Mouse (Mus musculus) intestine, embryonic 15.5 days (tissue): ENCODE results near the gene Chil4. TPM values are rescaled to one million over a fixed set of nuclear protein-coding genes. Genes with fewer than 3 reads are reported as not detected.
"Not testable (repeated sequence)": the region's sequence is repeated elsewhere in the genome, so short reads cannot be mapped to it uniquely, and the experiment has no call there.

Source experiments
- ATAC-seq: fragments of 200-750 bp; cut with Nextera tagmentation; 2 replicates; pipeline ENCODE4 v1.8.0; 2017; ENCODE audit warnings: moderate TSS enrichment, moderate library complexity
- H3K27ac ChIP-seq: fragments of 300-500 bp; sonication (generic); 2 replicates; pipeline ENCODE4 v1.5.1; 2015; ENCODE audit warnings: mild to moderate bottlenecking, inconsistent platforms
- H3K27me3 ChIP-seq: fragments of 300-500 bp; sonication (generic); replicated peaks from 2 replicates; pipeline ENCODE4 v1.6.1; 2015; ENCODE audit warnings: inconsistent platforms
- H3K36me3 ChIP-seq: fragments of 300-500 bp; sonication (generic); 2 replicates; pipeline ENCODE4 v1.6.1; 2015; ENCODE audit warnings: inconsistent platforms
- H3K4me1 ChIP-seq: fragments of 300-500 bp; sonication (generic); replicated peaks from 2 replicates; pipeline ENCODE4 v1.6.1; 2015; ENCODE audit warnings: inconsistent platforms
- H3K4me2 ChIP-seq: fragments of 300-500 bp; sonication (generic); replicated peaks from 2 replicates; pipeline ENCODE4 v1.6.1; 2015; ENCODE audit warnings: mild to moderate bottlenecking, inconsistent platforms
- H3K4me3 ChIP-seq: fragments of 300-500 bp; sonication (generic); replicated peaks from 2 replicates; pipeline ENCODE4 v1.5.1; 2015; ENCODE audit warnings: inconsistent platforms
- H3K9ac ChIP-seq: fragments of 300-500 bp; sonication (generic); 2 replicates; pipeline ENCODE4 v1.6.1; 2015; ENCODE audit warnings: inconsistent platforms
- H3K9me3 ChIP-seq: fragments of 300-500 bp; sonication (generic); 2 replicates; pipeline ENCODE4 v1.6.1; 2016; ENCODE audit warnings: inconsistent platforms
- WGBS: fragments of 180-500 bp; shearing (Covaris S2); methylation state at CpG from one replicate; pipeline ENCODE4 v1.1.7; 2015; 5-methylcytosine and 5-hydroxymethylcytosine counted together
- polyA plus RNA-seq: library from polyadenylated mRNA; unstranded; fragments of >200 nt; fragmentation: Nextera tagmentation; extraction: Ambion mirVana; gene quantifications from 2 replicates; pipeline ENCODE4 v1.2.1, GENCODE M21; 2015

Gene Chil4
- polyA plus RNA-seq, 1 experiment from 2014 or later: not detected

DNA sequence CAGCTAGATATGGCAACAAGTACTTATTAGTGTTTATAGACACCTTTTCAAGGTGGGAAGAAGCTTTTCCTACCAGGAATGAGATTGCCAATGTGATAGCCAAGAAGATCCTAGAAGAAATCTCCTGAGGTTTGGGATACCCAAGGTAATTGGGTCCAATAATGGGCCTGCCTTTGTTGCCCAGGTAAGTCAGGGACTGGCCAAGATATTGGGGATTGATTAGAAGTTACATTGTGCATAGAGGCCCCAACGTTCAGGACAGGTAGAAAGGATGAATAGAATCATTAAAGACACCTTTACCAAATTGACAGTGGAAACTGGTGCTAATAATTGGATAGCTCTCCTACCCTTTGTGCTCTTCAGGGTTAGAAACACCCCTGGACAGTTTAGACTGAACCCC is 21.3 kb downstream of the Chil4 start:
- 60% methylated on average over 1 of the region's 1 CpGs for WGBS
- not testable (repeated sequence) for H3K4me2 ChIP-seq, H3K4me3 ChIP-seq, H3K9ac ChIP-seq, H3K27ac ChIP-seq, H3K27me3 ChIP-seq, H3K9me3 ChIP-seq, H3K36me3 ChIP-seq, ATAC-seq, H3K4me1 ChIP-seq

DNA sequence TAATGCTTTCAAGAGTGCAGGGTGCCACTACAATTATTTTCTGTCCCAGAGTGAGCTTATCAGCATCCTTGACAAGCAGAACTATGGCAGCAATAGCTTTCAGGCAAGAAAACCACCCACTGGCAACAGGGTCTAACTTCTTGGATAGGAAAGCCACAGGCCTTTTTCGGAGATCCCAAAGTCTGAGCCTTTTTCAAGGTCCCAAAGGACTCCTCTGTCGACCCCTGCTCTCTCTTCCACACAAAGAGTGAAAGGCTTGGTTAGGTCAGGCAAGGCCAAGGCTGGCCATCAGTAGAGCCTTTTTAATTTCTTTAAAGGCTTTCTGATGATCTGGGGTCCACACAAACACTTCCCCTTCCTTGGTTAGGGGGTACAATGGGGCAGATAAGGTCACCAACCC is 22.1 kb downstream of the Chil4 start:
- not testable (repeated sequence) for H3K4me3 ChIP-seq, H3K9me3 ChIP-seq, H3K9ac ChIP-seq, H3K36me3 ChIP-seq, H3K27me3 ChIP-seq, H3K27ac ChIP-seq, H3K4me1 ChIP-seq, ATAC-seq, H3K4me2 ChIP-seq
- 69% methylated on average over 2 of the region's 2 CpGs for WGBS

DNA sequence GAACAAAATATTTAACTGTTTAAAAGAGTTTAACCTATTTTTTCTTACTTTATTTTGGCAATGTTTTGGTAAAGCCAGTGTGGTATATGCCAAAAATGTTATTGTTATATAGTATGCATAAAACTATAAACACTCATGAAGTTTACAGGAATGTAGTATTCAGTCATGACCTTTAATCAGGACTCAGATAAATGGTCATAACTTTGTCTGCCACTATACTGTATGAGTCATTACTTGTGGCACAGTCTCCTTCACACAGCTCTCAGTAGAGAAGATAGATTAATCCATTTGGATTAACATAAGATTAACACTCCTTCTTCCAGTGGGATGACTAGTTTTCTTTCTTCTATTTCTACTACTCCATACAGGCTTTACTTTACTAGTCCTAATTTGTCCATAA is 23.0 kb downstream of the Chil4 start:
- Histone ChIP-seq H3K27me3 (no peaks in the 10 kb centered on the region), H3K36me3 (no peaks in the 10 kb centered on the region), H3K4me3 (no peak overlapping the region), H3K9ac (no peak overlapping the region), H3K4me2 (no peak overlapping the region), H3K4me1 (no peaks in the 10 kb centered on the region), H3K9me3 (no peaks in the 10 kb centered on the region), H3K27ac (no peak overlapping the region)
- no peak for ATAC-seq

DNA sequence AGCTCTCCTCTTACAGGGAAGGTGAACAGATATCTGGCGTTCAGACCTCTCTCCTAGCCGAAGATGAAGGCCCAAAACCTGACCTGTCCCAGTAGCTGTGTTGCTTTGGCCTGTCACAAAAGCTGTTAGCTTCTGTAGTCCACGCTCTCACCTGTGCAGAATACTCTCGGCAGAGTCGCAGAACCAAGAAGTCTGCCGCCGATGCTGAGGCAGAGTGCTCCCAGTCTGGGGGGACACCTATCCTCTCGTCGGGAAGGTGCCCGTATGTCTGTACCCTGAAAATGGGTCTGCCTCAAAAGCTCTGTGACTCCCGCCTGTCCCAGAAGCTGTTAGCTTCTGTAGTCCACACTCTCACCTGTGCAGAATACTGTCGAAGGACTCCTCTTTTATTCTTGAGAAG is 23.8 kb downstream of the Chil4 start:
- ATAC-seq: no peak
- no peaks in the 10 kb centered on the region for H3K27me3 ChIP-seq
- no peak overlapping the region for H3K4me2 ChIP-seq
- no peaks in the 10 kb centered on the region for H3K4me1 ChIP-seq
- 88% methylated on average over 12 of the region's 12 CpGs for WGBS
- no peaks in the 10 kb centered on the region for H3K9me3 ChIP-seq
- no peaks in the 10 kb centered on the region for H3K36me3 ChIP-seq
- H3K4me3 ChIP-seq: no peak overlapping the region
- H3K9ac ChIP-seq: no peak overlapping the region
- H3K27ac ChIP-seq: no peak overlapping the region

DNA sequence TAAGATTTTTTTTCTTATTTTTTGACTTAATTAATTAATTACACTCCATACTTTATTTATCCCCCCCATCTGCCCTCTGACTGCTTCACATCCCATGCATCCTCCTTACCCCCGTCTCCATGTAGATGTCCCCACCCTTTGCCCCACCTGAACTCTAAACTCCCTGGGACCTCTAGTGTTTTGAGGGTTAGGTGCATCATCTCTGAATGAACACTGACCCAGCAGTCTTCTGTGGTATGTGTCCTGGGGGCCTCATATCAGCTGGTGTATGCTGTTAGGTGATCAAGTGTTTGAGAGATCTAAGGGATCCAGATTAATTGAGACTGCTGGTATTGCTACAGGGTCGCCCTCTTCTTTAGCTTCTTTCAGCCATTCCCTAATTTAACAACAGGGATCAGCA is 31.3 kb downstream of the Chil4 start:
- no peak overlapping the region for H3K4me3 ChIP-seq
- peaks cover 3% of the 10 kb centered on the region; the same call in 1 of the 2 replicates for H3K9me3 ChIP-seq
- H3K4me1 ChIP-seq: no peaks in the 10 kb centered on the region
- no peaks in the 10 kb centered on the region for H3K36me3 ChIP-seq
- H3K27ac ChIP-seq: no peak overlapping the region
- no peak overlapping the region for H3K4me2 ChIP-seq
- H3K9ac ChIP-seq: no peak overlapping the region
- ATAC-seq: no peak
- 83% methylated on average over 2 of the region's 2 CpGs for WGBS
- H3K27me3 ChIP-seq: no peaks in the 10 kb centered on the region

DNA sequence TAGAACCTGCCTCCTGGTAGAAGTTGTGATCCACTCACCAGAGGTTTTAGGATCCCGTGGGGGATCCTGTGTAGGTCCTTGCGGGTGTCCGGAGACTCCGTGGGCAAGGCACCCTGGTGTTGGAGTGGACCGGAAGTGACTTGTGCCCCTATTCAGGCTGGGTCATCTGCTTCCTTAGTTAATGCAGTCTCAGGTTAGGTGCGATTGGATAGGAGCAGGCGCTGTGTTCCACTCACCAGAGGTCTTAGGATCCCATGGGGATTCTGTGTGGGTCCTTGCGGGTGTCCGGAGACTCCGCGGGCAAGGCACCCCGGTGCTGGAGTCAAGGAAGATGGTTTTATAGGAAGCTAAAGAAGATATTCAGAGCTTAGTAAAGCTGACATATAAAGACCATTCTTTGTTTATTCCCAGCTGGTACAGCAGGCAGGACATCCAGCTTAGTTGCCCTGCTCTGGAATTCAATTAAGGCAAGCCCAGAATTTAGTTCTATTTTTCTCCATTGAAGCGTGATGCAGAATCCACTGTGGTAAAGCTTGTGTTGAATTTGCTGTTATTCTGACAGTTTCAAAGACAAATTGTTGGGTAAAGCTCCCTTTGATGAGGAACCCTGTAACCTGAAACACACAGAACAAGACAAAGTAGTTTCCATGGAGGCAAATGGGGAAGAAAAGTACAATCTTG is 41.7 kb downstream of the Chil4 start:
- H3K36me3 ChIP-seq: no peaks in the 10 kb centered on the region
- WGBS: 88% methylated on average over 13 of the region's 13 CpGs
- peaks cover 4% of the 10 kb centered on the region; the same call in 1 of the 2 replicates for H3K9me3 ChIP-seq
- no peak overlapping the region for H3K4me3 ChIP-seq
- H3K27me3 ChIP-seq: no peaks in the 10 kb centered on the region
- no peak overlapping the region for H3K9ac ChIP-seq
- no peaks in the 10 kb centered on the region for H3K4me1 ChIP-seq
- no peak overlapping the region for H3K4me2 ChIP-seq
- H3K27ac ChIP-seq: no peak overlapping the region
- ATAC-seq: no peak

DNA sequence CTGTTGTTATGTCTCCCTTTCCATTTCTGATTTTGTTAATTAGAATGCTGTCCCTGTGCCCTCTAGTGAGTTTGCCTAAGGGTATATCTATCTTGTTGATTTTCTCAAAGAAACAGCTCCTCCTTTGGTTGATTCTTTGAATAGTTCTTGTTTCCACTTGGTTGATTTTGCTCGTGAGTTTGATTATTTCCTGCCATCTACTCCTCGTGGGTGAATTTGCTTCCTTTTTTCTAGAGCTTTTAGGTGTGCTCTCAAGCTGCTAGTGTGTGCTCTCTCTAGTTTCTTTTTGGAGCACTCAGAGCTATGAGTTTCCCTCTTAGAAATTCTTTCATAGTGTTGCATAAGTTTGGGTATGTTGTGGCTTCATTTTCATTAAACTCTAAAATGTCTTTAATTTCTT is 44.3 kb downstream of the Chil4 start:
- H3K27me3 ChIP-seq, H3K4me1 ChIP-seq, H3K4me2 ChIP-seq, ATAC-seq, H3K27ac ChIP-seq, H3K9me3 ChIP-seq, H3K9ac ChIP-seq, H3K4me3 ChIP-seq, H3K36me3 ChIP-seq: not testable (repeated sequence)
- WGBS: 59% methylated on average over 2 of the region's 2 CpGs

DNA sequence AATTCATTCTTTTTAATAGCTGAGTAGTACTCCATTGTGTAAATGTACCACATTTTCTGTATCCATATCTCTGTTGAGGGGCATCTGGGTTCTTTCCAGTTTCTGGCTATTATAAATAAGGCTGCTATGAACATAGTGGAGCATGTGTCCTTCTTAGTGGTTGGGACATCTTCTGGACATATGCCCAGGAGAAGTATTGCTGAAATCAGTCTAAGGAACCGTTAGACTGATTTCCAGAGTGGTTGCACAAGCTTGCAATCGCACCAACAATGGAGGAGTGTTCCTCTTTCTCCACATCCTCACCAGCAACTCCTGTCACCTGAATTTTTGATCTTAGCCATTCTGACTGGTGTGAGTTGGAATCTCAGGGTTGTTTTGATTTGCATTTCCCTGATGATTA is 46.8 kb downstream of the Chil4 start:
- H3K9me3 ChIP-seq, ATAC-seq, H3K9ac ChIP-seq, H3K27ac ChIP-seq, H3K4me2 ChIP-seq, H3K4me1 ChIP-seq, H3K27me3 ChIP-seq, H3K36me3 ChIP-seq, H3K4me3 ChIP-seq: not testable (repeated sequence)
- 70% methylated on average over 2 of the region's 2 CpGs for WGBS

DNA sequence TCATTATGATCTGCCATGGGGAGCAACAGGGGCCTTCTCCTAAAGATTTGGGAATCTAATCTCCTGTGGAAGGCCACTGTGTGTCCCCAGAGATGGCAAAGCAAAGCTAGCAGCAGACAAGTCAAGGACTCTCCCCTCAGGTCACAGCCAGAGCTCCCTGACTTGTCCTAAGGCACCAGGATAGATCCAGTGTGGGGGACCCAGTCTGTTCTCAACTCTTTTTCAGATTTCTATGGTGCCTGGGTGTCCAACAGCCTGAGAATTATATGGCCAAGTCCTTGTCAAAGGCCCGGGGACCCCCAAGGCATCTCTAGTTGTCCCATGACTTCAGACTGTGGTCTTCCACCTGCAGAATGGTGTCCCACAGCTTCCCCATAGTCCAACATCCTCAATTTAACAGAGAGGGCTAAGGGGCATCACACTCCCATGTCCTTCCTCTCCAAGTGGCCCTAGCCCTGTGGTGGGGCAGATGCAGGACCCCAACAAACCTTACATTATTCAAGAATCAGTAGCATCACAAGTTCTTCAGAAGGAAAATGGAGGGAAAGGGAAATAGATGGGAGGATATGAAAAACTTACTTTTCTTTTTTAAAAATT is 48.1 kb downstream of the Chil4 start:
- no peak for ATAC-seq

DNA sequence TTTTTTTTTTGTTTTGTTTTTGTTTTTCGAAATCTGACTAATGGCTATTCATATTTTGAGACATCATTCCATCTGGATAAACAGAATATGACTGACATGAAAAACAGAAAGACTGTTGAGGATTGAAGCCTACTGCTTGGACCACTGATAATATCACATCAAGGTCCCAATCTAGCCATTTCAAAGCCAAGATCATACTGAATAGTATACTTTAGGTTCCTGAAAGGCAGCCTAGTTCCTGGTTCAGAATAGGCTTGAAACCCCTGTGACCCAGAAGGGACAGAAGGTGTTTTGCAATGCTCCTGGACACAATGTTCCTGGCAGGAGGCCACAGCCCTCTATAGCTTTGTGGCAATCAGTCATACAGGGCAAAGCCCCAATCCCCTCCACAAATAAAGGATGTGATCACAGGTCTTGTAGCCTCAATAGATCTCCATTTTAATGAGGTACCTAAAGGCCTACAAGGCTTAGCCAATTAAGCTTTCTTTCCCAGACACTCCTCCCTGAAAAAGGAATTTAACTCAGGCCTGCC is 48.7 kb downstream of the Chil4 start:
- H3K4me1 ChIP-seq: no peaks in the 10 kb centered on the region
- H3K27ac ChIP-seq: no peak overlapping the region
- H3K9me3 ChIP-seq: no peaks in the 10 kb centered on the region
- H3K4me3 ChIP-seq: no peak overlapping the region
- no peak overlapping the region for H3K9ac ChIP-seq
- no peaks in the 10 kb centered on the region for H3K27me3 ChIP-seq
- WGBS: 47% methylated on average over 1 of the region's 1 CpGs
- no peak for ATAC-seq
- H3K36me3 ChIP-seq: no peaks in the 10 kb centered on the region
- H3K4me2 ChIP-seq: no peak overlapping the region

More for the DNA sequence above, 48.1 kb downstream of the Chil4 start:
- Histone ChIP-seq H3K4me2 (no peak overlapping the region), H3K27me3 (no peaks in the 10 kb centered on the region), H3K27ac (no peak overlapping the region), H3K9me3 (no peaks in the 10 kb centered on the region), H3K9ac (no peak overlapping the region), H3K4me3 (no peak overlapping the region), H3K36me3 (no peaks in the 10 kb centered on the region), H3K4me1 (no peaks in the 10 kb centered on the region)
- 78% methylated on average over 1 of the region's 1 CpGs for WGBS

DNA sequence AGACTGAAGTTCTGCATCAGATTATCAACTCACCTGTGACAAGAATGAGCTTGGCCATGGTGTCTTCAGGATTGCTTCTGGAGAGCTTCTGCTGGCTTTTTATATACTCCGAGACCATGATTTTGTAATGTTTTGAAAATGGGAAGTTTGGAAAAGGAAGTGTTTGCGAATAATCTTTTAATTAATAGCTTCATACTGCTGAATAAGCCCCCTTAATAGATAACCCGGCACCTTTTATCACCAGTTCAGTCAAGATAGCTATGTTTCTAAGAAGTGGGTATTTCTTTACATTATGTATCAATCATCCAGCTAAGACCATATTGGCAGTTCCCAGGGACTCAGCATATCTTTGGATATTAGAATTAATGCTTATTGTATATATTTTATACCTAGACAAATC is 51.8 kb downstream of the Chil4 start, which contains the start of gene Chil3:
Chil3 (minus strand) TSS at position 101 of the 400 bp plus-strand sequence.
- Histone ChIP-seq H3K4me3 (no peak within 1 kb of the TSS), H3K4me1 (no peaks in the 10 kb centered on the region), H3K9ac (no peak within 1 kb of the TSS), H3K9me3 (no peaks in the 10 kb centered on the region), H3K27me3 (no peaks in the 10 kb centered on the region), H3K36me3 (no peaks in the 10 kb centered on the region), H3K27ac (no peak within 1 kb of the TSS), H3K4me2 (no peak within 1 kb of the TSS)
- no peak for ATAC-seq
- WGBS: 75% methylated on average over 3 of the region's 3 CpGs

DNA sequence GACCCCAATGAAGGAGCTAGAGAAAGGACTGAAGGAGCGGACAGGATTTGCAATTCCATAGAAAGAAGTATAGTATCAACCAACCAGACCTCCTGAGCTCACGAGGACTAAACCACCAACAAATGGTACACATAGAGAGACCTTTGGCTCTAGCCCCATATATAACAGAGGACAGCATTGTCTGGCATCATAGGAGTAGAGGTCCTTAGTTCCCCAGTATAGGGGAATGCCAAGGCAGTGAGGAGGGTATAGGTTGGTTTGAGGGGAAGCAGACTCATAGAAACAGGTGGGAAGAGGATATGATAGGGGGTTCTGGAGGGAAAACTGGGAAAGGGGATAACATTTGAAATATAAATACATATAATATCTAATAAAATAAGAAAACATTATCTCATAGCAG is 64.9 kb downstream of the Chil4 start:
- WGBS: 76% methylated on average over 2 of the region's 2 CpGs
- H3K27ac ChIP-seq: no peak overlapping the region
- H3K27me3 ChIP-seq: no peaks in the 10 kb centered on the region
- no peaks in the 10 kb centered on the region for H3K4me1 ChIP-seq
- no peak for ATAC-seq
- no peaks in the 10 kb centered on the region for H3K36me3 ChIP-seq
- H3K9me3 ChIP-seq: no peaks in the 10 kb centered on the region
- H3K4me2 ChIP-seq: no peak overlapping the region
- no peak overlapping the region for H3K9ac ChIP-seq
- no peak overlapping the region for H3K4me3 ChIP-seq
